Mouse (Mus musculus): ENCODE measurements around the gene Myo9a. TPM values are rescaled to one million over a fixed set of nuclear protein-coding genes. Genes with fewer than 3 reads are reported as not detected.
A peak's percentile ranks its signal among the peaks of the same experiment; 100 is the strongest.

Myo9a gene
- polyA plus RNA-seq, 1 experiment from 2014 or later, result 27.2 TPM

- peaks cover 3% of the 10 kb centered on the region; the same call in 1 of the 2 replicates for H3K4me1 ChIP-seq (replicated peaks; ENCODE audit: control insufficient read depth, insufficient read depth, low read length)
- no peak for ATAC-seq
These were observed 209.9 kb downstream of the Myo9a start, which contains the start of gene Nr2e3 for GRCm38 (mm10) chr9:59960559-59960958. Gene Nr2e3 (minus strand): TSS chr9:59960659.

GRCm38 (mm10) chr9:59961201-59961955, 210.7 kb downstream of the Myo9a start:
- no peaks in the 10 kb centered on the region for H3K9me3 ChIP-seq (ENCODE audit: control insufficient read depth, low read length)
- no peaks in the 10 kb centered on the region for H3K27me3 ChIP-seq (replicated peaks; ENCODE audit: control insufficient read depth, insufficient read depth, low read length)
- H3K9ac ChIP-seq (replicated peaks; ENCODE audit: low read depth, low read length), result no peak overlapping the region
- H3K4me2 ChIP-seq (ENCODE audit: low read length), result no peak overlapping the region
- H3K4me1 ChIP-seq (replicated peaks; ENCODE audit: control insufficient read depth, insufficient read depth, low read length), result peaks cover 3% of the 10 kb centered on the region; the same call in 1 of the 2 replicates
- ATAC-seq, result no peak
- no peak overlapping the region for H3K4me3 ChIP-seq (replicated peaks; ENCODE audit: low read length)
- H3K27ac ChIP-seq (ENCODE audit: low read length), result no peak overlapping the region
- WGBS, result 42% methylated on average over 14 of the region's 14 CpGs
- no peaks in the 10 kb centered on the region for H3K36me3 ChIP-seq (ENCODE audit: control insufficient read depth, insufficient read depth)

More at GRCm38 (mm10) chr9:59960559-59960958, 209.9 kb downstream of the Myo9a start, which contains the start of gene Nr2e3:
- Histone ChIP-seq H3K27me3 (replicated peaks; ENCODE audit: control insufficient read depth, insufficient read depth, low read length) (no peaks in the 10 kb centered on the region), H3K9ac (replicated peaks; ENCODE audit: low read depth, low read length) (no peak within 1 kb of the TSS), H3K36me3 (ENCODE audit: control insufficient read depth, insufficient read depth) (no peaks in the 10 kb centered on the region), H3K4me3 (replicated peaks; ENCODE audit: low read length) (no peak within 1 kb of the TSS), H3K27ac (ENCODE audit: low read length) (no peak within 1 kb of the TSS), H3K4me2 (ENCODE audit: low read length) (no peak within 1 kb of the TSS), H3K9me3 (ENCODE audit: control insufficient read depth, low read length) (no peaks in the 10 kb centered on the region)
- 87% methylated on average over 10 of the region's 10 CpGs for WGBS

GRCm38 (mm10) chr9:59964367-59964766, 213.7 kb downstream of the Myo9a start:
- Histone ChIP-seq H3K9ac (replicated peaks; ENCODE audit: low read depth, low read length) (no peak overlapping the region), H3K4me1 (replicated peaks; ENCODE audit: control insufficient read depth, insufficient read depth, low read length) (peaks cover 3% of the 10 kb centered on the region; the same call in 1 of the 2 replicates), H3K36me3 (ENCODE audit: control insufficient read depth, insufficient read depth) (no peaks in the 10 kb centered on the region), H3K4me2 (ENCODE audit: low read length) (no peak overlapping the region), H3K9me3 (ENCODE audit: control insufficient read depth, low read length) (no peaks in the 10 kb centered on the region), H3K27me3 (replicated peaks; ENCODE audit: control insufficient read depth, insufficient read depth, low read length) (no peaks in the 10 kb centered on the region), H3K27ac (ENCODE audit: low read length) (no peak overlapping the region), H3K4me3 (replicated peaks; ENCODE audit: low read length) (no peak overlapping the region)
- no peak for ATAC-seq
- WGBS, result 61% methylated on average over 3 of the region's 3 CpGs

- no peaks in the 10 kb centered on the region for H3K27me3 ChIP-seq (replicated peaks; ENCODE audit: control insufficient read depth, insufficient read depth, low read length)
- no peaks in the 10 kb centered on the region for H3K9me3 ChIP-seq (ENCODE audit: control insufficient read depth, low read length)
- no peak overlapping the region for H3K4me3 ChIP-seq (replicated peaks; ENCODE audit: low read length)
- no peak overlapping the region for H3K4me2 ChIP-seq (ENCODE audit: low read length)
- WGBS, result 88% methylated on average over 10 of the region's 10 CpGs
- no peak overlapping the region for H3K9ac ChIP-seq (replicated peaks; ENCODE audit: low read depth, low read length)
- no peaks in the 10 kb centered on the region for H3K36me3 ChIP-seq (ENCODE audit: control insufficient read depth, insufficient read depth)
- H3K4me1 ChIP-seq (replicated peaks; ENCODE audit: control insufficient read depth, insufficient read depth, low read length), result peaks cover 3% of the 10 kb centered on the region; the same call in 1 of the 2 replicates
- no peak for ATAC-seq
- H3K27ac ChIP-seq (ENCODE audit: low read length), result no peak overlapping the region
These were observed 214.3 kb downstream of the Myo9a start for GRCm38 (mm10) chr9:59965046-59965445.

- no peaks in the 10 kb centered on the region for H3K27me3 ChIP-seq (replicated peaks; ENCODE audit: control insufficient read depth, insufficient read depth, low read length)
- H3K9me3 ChIP-seq (ENCODE audit: control insufficient read depth, low read length), result no peaks in the 10 kb centered on the region
- H3K4me1 ChIP-seq (replicated peaks; ENCODE audit: control insufficient read depth, insufficient read depth, low read length), result no peaks in the 10 kb centered on the region
- H3K9ac ChIP-seq (replicated peaks; ENCODE audit: low read depth, low read length), result no peak overlapping the region
- H3K4me2 ChIP-seq (ENCODE audit: low read length), result no peak overlapping the region
- no peaks in the 10 kb centered on the region for H3K36me3 ChIP-seq (ENCODE audit: control insufficient read depth, insufficient read depth)
- 29% methylated on average over 6 of the region's 6 CpGs for WGBS
- H3K27ac ChIP-seq (ENCODE audit: low read length), result no peak overlapping the region
- peak; percentile 80; the same call in 1 of the 2 replicates for ATAC-seq
- H3K4me3 ChIP-seq (replicated peaks; ENCODE audit: low read length), result no peak overlapping the region
These were observed 218.7 kb downstream of the Myo9a start for GRCm38 (mm10) chr9:59969383-59969782.

GRCm38 (mm10) chr9:59971263-59971662, 220.6 kb downstream of the Myo9a start:
- ATAC-seq, result no peak
- H3K4me2 ChIP-seq (ENCODE audit: low read length), result no peak overlapping the region
- no peaks in the 10 kb centered on the region for H3K9me3 ChIP-seq (ENCODE audit: control insufficient read depth, low read length)
- no peaks in the 10 kb centered on the region for H3K27me3 ChIP-seq (replicated peaks; ENCODE audit: control insufficient read depth, insufficient read depth, low read length)
- H3K4me3 ChIP-seq (replicated peaks; ENCODE audit: low read length), result no peak overlapping the region
- no peak overlapping the region for H3K27ac ChIP-seq (ENCODE audit: low read length)
- H3K9ac ChIP-seq (replicated peaks; ENCODE audit: low read depth, low read length), result no peak overlapping the region
- no peaks in the 10 kb centered on the region for H3K4me1 ChIP-seq (replicated peaks; ENCODE audit: control insufficient read depth, insufficient read depth, low read length)
- 65% methylated on average over 4 of the region's 4 CpGs for WGBS
- H3K36me3 ChIP-seq (ENCODE audit: control insufficient read depth, insufficient read depth), result no peaks in the 10 kb centered on the region

Other genes with a start within 250 kb of the Myo9a start
- gene Hexa, start 211.4 kb upstream of the Myo9a start, polyA plus RNA-seq (2015; fragmentation: Nextera tagmentation; extraction: Ambion mirVana), result 51.3 and 55.7 TPM in 2 replicates
- 0.45 and 0.58 TPM in 2 replicates for gene Tmem202, start 211.0 kb upstream of the Myo9a start, polyA plus RNA-seq (2015; fragmentation: Nextera tagmentation; extraction: Ambion mirVana)
- 29.5 and 42.0 TPM in 2 replicates for gene Celf6, start 173.0 kb upstream of the Myo9a start, polyA plus RNA-seq (2015; fragmentation: Nextera tagmentation; extraction: Ambion mirVana)
- gene Parp6, start 133.6 kb upstream of the Myo9a start, polyA plus RNA-seq (2015; fragmentation: Nextera tagmentation; extraction: Ambion mirVana), result 204 and 232 TPM in 2 replicates
- 1,186 and 1,222 TPM in 2 replicates for gene Pkm, start 94.5 kb upstream of the Myo9a start, polyA plus RNA-seq (2015; fragmentation: Nextera tagmentation; extraction: Ambion mirVana)
- gene Gramd2, start 70.8 kb upstream of the Myo9a start, polyA plus RNA-seq (2015; fragmentation: Nextera tagmentation; extraction: Ambion mirVana), result 3.7 and 5.4 TPM in 2 replicates
- gene Senp8, start 186 bp upstream of the Myo9a start, polyA plus RNA-seq (2015; fragmentation: Nextera tagmentation; extraction: Ambion mirVana), result 10.2 and 11.7 TPM in 2 replicates
- not detected in 2 replicates for gene Nr2e3, start 209.8 kb downstream of the Myo9a start, polyA plus RNA-seq (2015; fragmentation: Nextera tagmentation; extraction: Ambion mirVana)